Mouse (Mus musculus) gastrocnemius, postnatal 4 days (tissue): Measurements from ENCODE around the gene Zfp827. TPM values are rescaled to one million over a fixed set of nuclear protein-coding genes. Genes with fewer than 3 reads are reported as not detected.

Source experiments
- DNase-seq, 2 experiments: peaks; one replicate each; pipeline ENCODE4 v3.0.0; 2021 to 2022; ENCODE audit warnings: low spot score in 2 of 2, mixed read lengths in 2 of 2
- total RNA-seq, 2 experiments: library from RNA; stranded (reverse); gene quantifications; 2 replicates each; pipeline ENCODE4 v1.2.3; 2021

Zfp827 gene
- total RNA-seq, 2 experiments from 2014 or later: 18.8 to 19.9 TPM

DNA sequence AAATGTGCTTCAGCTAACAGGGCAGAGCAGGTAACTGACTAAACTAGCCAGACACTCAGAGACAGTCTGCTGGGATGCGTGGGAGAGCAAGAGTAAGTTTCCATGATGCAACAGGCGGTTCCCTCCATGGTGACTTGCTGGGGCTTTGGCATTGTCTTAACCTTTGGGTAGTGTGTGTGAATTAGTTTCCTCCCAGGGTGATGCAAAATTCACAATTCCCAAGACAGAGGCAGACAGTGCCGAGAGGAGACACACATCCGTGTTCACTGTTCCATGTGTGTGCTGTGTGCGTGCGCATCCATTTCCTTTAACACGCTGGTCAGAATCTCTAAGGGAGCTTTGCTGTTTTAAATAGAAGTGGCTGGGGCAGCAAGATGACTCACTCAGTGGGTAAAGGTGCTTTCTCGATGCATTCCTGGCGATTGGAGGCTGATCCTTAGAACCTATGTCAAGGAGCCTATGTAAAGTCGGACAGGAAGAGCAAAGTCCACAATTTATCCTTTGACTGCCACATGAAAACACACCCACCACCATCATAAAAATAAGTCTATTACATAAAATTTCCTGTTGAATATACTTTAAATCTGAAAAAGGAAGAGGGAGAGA is 127.4 kb downstream of the Zfp827 start:
- DNase-seq: no peak

DNA sequence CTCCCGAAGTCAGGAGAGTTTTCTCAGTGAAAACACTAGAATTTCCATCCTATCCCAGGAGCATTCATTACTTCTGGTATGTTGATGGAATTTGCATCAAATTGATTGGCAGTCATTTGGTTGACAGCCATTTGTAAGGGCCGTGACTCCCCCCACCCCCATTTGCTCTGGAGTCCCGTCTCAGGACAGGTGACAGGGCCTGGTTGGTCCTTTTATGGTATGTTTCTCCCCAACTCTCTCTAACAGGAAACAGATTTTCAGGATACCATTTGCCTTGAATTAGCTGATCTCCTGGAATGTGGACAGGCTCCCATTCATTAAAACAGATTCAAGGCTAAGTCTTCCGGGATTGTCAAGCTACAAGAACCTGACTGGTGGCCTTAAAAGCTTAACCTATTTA is 129.1 kb downstream of the Zfp827 start:
- no peak for DNase-seq

DNA sequence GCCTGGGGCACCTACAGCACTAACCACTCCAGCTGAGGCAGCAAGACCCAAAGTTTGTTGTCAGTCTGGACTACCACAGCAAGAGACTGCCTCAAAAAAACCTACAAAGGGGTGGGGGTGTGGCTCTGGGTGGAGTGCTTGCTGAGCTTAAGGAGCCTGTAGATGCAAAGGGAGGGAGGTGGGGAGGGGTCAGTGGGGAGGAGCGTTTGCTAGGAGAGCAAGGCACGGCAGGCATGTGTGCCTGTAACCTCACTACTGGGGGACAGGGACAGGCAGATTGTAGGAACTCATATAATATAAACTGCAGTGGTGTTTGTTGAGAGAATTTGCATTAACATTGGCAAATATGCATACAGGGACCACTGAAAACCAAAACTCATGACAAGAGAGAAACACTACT is 130.1 kb downstream of the Zfp827 start:
- no peak for DNase-seq

DNA sequence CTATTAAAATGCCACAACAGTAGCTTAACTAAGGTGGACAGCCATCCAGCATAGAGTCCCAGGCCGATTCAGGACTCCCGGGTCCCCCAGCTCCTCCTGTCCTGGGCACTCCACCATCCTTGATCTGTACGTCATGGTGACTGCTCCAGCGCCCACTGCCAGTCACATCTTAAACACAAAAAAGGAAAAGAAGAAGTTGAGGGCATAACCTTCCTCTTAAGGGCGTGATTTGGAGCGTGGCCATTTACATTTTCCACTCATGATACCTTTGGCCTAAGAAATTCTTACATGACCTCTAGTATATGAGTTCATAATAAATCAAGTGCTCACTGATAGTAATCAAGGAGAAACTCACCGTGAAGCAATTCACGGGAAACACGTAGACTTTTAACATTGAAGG is 131.2 kb downstream of the Zfp827 start:
- no peak for DNase-seq

DNA sequence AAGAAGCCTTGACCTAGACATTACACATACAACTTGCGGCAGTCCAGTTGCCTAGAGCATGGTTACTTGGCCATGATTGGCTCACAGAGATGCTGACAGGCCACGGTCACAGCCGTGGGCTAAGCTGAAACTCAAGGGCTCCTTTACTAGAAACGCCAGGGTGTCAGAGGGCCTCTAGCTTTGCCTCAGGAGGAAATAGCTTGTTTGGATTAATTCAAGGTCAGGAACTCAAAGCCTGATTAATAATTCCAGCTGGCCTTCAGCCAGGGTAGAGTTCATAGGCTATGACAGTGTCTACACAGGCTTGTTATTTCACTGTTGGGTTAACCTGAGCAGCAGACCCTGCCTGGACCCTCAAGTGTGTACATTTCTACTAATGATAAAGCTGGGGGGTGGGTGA is 132.1 kb downstream of the Zfp827 start:
- DNase-seq: no peak

DNA sequence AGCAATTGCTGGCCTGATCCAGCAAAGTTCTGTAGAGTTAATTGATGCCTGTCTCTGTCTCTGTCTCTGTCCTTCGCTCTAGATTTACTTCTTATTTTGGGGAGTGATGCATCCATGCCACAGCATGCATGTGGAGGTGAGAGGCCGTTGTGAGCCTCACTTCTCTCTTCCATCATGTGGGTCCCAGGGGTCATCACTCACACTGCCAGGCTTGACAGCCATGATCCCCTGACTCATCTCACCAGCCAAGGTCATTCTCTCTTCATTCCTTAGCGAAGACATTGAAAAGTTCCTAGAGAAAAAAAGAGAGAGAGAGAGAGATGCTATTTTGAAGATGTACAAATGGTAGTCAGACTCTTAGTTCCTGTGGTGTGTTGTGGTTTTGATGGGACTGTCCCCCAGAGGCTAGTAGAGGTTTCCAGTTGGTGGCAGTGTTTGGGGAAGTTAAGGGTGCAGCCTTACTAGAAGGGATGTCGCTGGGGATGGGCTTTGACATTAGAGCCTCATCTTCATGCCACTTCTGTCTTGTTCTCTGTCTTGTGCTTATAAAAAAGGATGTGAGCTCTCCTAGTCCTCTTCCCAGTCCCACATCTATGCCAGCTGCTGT is 133.0 kb downstream of the Zfp827 start:
- DNase-seq: no peak

DNA sequence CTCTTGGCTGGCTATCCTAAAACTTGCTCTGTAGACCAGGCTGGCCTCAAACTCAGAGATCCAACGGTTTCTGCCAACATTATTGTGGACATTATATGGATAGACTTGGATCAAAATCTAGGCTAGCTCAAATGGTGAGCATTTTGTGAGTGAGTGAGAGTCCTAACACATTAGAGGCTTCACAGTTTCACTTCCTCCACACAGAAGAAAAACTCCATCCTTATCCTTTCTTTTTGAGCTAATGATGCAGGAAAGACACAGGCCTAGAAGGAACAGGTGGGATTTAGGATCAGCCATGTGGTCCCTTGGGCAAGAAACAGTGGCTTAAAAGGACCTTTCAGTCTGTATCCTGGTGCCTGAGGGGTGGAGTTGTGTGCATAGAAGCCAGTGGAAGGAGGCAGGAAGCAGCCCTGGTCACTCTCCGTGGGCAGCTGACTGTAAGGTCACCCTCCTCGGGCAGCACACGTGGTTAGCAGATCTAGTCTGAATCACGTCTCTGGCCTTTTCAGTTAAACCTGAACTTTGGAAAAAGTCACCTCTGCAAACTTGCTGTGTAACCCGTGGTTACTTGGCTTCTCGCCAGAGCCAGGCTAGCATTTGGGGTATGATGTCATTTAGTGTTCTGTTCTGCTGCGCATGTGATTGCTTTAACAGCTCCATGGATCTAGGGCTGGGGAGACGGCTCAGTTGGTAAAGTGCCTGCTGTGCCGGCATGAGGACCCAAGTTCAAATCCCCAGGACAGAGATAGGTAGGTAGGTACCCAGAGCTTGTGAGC is 134.5 kb downstream of the Zfp827 start:
- DNase-seq: peak; percentile 34 to 61

DNA sequence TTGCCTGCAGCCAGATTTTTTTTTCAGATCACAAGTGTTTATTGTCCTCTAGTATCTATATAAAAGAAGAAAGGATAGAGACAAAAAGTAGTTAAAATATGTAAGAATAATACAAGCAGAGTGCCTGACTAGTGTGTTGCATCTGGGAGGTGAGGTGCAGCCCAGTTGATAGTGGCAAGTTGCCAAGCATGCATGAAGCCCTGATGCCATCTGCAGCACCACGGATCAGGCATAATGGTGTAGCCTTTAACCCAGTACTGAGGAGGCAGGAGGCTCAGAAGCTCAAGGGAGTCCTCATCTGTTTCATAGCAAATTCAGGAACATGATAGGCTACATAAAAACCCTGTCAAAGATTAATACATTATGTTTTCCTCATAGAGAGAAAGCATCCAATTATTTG is 136.1 kb downstream of the Zfp827 start:
- DNase-seq: no peak

DNA sequence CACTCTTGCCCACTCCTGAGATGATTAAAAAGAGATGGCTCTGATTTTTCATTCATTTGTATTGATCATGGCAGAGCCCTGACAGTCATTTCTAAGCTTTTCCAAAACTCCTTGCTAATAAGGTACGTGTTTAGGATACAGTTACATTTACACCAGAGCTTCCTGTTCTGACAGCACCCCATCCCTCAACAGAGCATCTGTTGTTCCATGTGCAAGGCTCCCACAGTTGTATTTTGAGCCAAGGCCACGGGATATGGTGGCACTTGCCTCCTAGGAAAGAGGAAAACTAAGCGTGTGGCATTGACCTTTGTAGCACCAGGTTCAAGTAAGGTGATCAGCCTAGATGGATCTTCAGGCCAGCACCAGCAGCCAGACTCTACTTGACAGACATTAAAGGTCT is 137.0 kb downstream of the Zfp827 start:
- no peak for DNase-seq

DNA sequence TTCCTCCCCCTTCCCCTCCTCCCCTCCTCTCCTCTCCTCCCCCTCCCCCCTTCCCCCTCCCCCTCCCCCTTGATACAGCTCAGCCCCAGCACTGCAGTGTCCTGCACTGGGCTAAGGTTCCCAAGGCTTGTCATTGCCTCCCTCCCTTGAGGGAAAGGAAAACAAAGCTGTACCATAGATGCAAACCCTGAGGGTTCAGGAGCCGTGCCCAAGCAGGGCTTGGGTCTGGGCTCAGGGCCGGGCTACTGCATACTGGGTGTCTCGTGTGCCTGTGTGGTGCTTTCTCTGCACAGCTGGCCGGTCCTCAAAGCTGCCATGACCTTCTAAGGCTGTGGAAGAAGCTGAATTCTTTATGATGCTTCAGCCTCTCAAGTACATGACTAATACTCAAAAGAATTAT is 145.4 kb downstream of the Zfp827 start:
- no peak for DNase-seq

DNA sequence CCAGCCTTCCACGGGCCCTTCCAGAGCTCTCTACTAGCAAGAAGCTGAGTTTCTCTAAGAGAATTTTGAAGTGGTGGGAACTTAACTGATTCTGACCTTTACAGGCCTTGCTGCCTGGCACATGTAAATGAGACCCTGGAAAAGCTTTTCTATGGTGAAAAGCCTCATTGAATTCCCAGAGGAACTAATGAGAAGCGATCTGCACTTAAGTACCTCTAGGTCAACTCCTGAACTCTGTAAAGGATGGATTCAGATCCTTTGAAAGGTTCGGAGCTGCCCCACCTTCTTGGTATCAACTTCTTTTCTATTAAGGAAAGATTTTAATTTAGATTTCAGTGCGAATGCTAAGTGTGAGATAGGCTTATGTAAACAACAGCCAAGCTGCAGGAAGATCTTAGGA is 147.8 kb downstream of the Zfp827 start:
- no peak for DNase-seq

DNA sequence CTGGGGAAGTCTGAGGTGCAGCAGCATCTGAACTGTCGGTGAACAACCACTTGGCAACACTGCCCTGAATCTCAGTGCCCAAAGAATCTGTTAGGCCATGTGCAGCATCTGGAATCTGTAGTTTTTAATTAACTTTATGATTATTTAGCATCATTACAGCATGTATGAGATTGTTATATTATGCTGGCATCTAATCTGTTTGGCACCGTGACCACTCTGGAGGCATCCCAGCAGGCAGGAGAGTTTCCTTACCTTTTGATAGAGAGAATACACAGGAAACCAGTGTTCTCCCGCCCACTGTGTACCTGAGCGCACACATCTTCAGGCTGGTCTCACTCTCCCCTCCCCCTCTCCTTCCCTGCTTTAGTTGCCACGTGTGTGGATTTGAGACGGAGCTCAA is 151.4 kb downstream of the Zfp827 start:
- DNase-seq: no peak

DNA sequence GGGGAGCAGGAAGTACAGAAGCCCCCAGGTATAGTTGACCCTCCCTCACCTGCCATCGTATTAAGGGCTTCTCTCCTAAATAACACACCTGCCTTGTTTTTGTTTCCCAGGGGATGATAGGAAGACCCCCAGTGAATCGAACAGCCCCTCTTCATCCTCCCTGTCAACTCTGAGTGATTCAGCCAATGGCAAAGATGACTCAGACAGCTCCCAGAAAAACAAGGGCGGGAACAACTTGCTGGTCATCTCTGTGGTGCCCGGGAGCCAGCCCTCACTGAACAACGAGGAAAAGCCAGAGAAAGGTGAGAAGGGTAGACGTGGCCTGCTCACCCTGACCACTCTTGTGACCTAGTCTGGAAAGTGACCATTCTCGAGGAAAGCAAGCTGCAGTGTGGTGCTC is 157.3 kb downstream of the Zfp827 start:
- no peak for DNase-seq

DNA sequence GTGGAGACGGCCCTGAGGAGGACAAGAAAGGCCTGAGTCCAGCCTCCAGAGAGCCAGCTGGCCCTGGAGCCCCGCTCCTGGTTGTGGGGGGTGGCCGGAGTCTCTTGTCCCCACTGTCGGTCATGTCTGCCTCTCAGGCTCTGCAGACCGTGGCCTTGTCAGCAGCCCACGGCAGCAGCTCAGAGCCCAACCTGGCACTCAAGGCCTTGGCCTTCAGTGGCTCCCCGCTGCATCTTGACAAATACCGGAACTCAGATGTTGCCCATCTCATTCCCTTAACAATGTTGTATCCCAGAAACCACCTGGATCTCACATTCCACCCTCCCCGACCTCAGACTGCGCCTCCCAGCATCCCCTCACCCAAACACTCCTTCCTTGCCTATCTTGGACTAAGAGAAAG is 161.8 kb downstream of the Zfp827 start:
- DNase-seq: no peak

DNA sequence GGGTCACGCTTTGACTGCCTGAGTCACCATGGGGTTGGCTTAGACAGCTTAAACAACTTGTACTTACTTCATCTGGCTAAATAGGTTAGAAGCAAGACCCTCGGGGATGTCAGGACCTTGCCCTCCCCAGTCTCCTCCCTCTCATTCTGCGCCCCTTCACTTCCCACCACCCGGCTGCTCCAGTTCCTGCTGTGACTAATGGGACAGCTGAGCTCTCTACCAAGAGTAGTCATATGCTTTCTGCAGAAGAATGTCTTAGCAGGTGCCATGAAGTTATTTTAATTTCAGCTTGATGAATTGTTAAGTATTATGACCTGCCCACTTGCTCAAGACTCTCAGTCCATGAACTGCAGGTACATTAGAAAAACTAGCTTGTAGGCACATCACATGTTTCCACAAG is 168.2 kb downstream of the Zfp827 start:
- DNase-seq: no peak

DNA sequence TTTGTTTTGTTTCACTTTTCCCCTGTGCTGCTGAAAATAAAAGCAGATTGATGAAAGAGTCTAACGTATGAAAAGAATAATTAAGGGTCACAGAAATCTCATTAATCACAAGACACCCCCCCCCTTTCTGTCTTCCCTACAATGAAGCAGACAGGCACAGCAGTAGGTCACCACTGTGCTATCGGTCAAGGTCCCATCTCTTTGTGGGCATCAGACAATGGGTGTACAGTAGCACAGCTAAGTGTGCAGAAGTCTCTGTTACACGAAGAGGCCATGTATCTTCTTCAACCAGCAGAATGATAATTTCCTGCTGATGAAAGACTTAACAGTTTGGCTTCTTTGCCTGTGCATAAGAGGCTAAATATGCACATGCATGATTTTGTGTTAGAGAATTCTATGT is 170.4 kb downstream of the Zfp827 start:
- DNase-seq: no peak

DNA sequence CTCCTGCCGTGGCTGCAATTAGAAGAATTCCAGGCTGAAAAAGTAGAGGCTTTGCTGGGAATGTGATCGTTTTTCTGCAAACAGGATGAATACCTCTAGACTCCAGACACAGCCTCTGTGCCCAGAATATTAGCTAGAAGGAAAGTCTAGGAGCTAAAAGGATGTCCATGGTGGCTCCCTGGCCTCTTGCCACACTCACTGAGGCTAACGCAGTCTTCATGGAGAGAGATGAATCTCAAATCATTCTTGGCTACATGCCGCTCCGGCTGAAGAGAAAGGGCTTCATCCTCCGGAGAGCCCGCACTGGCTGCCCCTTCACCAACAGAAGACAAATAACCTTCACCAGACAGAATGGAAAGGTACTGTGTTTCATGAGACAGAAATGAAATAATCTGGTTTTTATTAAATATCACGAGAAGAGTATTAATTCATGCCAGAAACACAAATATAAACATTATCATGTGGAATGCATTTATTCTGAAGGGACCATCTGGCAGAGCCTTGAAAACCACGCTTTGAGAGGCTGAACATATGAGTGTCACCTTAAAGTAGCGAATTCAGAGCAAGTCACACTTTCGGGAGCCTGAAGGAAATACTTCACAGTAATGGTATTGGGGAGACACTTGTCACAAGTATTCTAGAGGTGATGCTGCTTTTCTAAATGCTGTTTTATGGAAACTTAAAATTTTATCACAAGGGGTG is 173.4 kb downstream of the Zfp827 start:
- no peak for DNase-seq

DNA sequence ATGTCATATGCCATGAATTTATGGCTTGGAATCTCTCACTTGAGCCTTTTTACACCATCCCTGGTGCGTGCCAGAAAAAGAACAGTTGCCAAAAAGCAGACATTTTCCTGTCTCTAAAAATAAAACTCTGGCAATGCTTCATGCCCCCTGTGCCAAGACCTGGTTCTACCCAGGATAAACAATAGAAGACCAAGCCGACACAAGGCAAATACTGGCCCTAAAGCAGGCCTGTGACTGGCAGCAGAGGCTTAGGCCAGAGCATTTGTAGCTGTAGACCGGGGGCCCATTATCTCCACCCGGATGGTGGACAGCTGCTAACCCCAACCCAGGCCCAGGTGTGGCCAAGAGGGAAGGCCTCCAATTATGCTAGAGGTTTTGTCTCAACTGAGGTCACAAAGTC is 178.7 kb downstream of the Zfp827 start:
- peak in 1 of 2 experiments; percentile 46 for DNase-seq

DNA sequence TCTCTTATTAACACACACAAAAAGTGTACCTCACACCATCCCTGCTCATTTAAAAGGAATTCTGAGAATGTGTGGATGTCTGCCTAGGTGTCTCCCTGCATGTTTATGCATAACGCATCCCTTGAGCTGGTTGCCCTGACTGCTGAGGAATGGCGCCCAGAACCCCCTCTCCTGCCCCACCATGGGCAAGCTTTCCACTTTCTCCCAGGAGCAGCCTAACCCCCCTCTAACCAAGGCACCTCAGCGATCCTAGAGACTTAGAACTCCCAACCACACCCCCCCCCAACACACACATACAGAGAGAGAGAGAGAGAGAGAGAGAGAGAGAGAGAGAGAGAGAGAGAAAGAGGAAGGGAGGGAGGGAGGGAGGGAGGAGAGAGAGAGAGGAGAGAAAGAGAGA is 179.9 kb downstream of the Zfp827 start:
- DNase-seq: no peak

DNA sequence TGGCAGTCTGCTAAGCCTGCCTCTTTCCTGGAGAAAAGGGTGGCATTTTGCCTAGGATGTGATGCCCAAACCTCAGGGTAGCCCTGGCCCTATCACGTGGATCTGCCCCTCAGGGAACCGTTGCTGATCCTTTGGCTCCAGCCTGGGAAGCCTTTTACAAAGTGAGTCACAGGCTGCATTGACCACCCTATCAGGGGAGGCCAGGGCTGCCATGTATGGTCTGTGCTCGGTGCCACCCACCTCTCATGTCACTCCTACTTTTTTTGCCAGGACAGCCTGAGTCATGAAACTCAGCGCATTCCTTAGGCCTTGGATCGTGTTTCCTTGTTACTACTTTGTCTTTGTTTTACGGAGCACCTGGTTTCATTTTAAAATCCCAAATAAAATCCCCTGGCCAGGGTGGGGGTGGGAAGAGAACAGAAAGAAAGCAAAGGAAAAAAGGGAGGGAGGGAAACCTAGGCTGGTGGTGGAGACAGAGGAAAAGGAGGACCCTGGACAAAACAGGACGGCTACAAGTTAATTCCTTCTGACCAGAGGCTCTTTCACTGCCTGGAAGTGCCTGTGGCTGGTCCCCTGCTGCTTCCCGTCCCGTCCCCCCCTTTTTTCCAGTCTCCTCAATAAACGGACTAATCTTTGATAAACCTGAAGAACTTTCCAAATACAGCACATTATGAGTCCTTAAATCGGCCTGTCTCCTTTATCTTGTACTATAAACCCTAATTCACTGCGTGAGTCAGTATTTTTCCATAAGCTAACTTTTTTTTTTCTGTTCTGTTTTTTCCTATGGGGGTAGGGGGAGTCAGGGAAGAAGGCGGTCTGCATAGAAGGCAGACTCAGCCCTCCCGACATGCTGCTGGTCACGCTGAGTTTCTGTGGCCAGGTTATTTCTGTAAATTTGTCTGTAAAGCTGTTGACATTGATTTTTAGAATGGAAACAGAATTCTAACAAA is 180.7 kb downstream of the Zfp827 start:
- DNase-seq: peak in 1 of 2 experiments; percentile 24
